Mouse (Mus musculus): Measurements from ENCODE around the gene Zar1. TPM values are rescaled to one million over a fixed set of nuclear protein-coding genes. Genes with fewer than 3 reads are reported as not detected.

Zar1 gene
- polyA plus RNA-seq, 1 experiment from 2014 or later: not detected

GRCm38 (mm10) chr5:72560976-72561628 is 20.0 kb downstream of the Zar1 start:
- H3K4me1 ChIP-seq: peaks cover 18% of the 10 kb centered on the region
- no peak overlapping the region for H3K4me3 ChIP-seq
- no peak overlapping the region for H3K27ac ChIP-seq
- peaks cover 1% of the 10 kb centered on the region for H3K36me3 ChIP-seq (replicated peaks)
- 80% methylated on average over 3 of the region's 3 CpGs for WGBS
- H3K27me3 ChIP-seq (ENCODE audit: poor library complexity, severe bottlenecking): no peaks in the 10 kb centered on the region
- DNase-seq (ENCODE audit: extremely low spot score, low spot score): no peak
- H3K9me3 ChIP-seq: no peaks in the 10 kb centered on the region

- Histone ChIP-seq H3K27me3 (ENCODE audit: poor library complexity, severe bottlenecking) (no peaks in the 10 kb centered on the region), H3K27ac (peak within 1 kb of the TSS; percentile 94), H3K9me3 (no peaks in the 10 kb centered on the region), H3K4me1 (peaks cover 18% of the 10 kb centered on the region), H3K36me3 (replicated peaks) (peaks cover 16% of the 10 kb centered on the region), H3K4me3 (peak within 1 kb of the TSS; percentile 96)
- DNase-seq (ENCODE audit: extremely low spot score, low spot score): peak; percentile 96
- 0% methylated on average over 42 of the region's 42 CpGs for WGBS
Measured at GRCm38 (mm10) chr5:72559544-72560049, 21.5 kb downstream of the Zar1 start, which contains the start of gene Nfxl1. Nfxl1 (minus strand) TSS chr5:72559684.

- DNase-seq (ENCODE audit: extremely low spot score, low spot score): no peak
- Histone ChIP-seq H3K4me3 (peak overlapping the region; percentile 96), H3K27me3 (ENCODE audit: poor library complexity, severe bottlenecking) (no peaks in the 10 kb centered on the region), H3K9me3 (no peaks in the 10 kb centered on the region), H3K27ac (peak overlapping the region; percentile 94), H3K4me1 (peaks cover 18% of the 10 kb centered on the region), H3K36me3 (replicated peaks) (peaks cover 23% of the 10 kb centered on the region)
- under 1% methylated on average over 57 of the region's 57 CpGs for WGBS
Measured at GRCm38 (mm10) chr5:72558716-72559526, 22.1 kb downstream of the Zar1 start.

- Histone ChIP-seq H3K4me3 (no peak overlapping the region), H3K9me3 (no peaks in the 10 kb centered on the region), H3K36me3 (replicated peaks) (peaks cover 47% of the 10 kb centered on the region), H3K27ac (no peak overlapping the region), H3K4me1 (peaks cover 18% of the 10 kb centered on the region), H3K27me3 (ENCODE audit: poor library complexity, severe bottlenecking) (no peaks in the 10 kb centered on the region)
- WGBS: 83% methylated on average over 3 of the region's 3 CpGs
- DNase-seq (ENCODE audit: extremely low spot score, low spot score): no peak
Measured at GRCm38 (mm10) chr5:72556245-72556644, 24.8 kb downstream of the Zar1 start.

GRCm38 (mm10) chr5:72551209-72551608 is 29.8 kb downstream of the Zar1 start:
- no peaks in the 10 kb centered on the region for H3K9me3 ChIP-seq
- DNase-seq (ENCODE audit: extremely low spot score, low spot score): no peak
- 96% methylated on average over 3 of the region's 3 CpGs for WGBS
- H3K27ac ChIP-seq: no peak overlapping the region
- H3K4me1 ChIP-seq: no peaks in the 10 kb centered on the region
- no peak overlapping the region for H3K4me3 ChIP-seq
- H3K27me3 ChIP-seq (ENCODE audit: poor library complexity, severe bottlenecking): no peaks in the 10 kb centered on the region
- peaks cover 75% of the 10 kb centered on the region for H3K36me3 ChIP-seq (replicated peaks)

GRCm38 (mm10) chr5:72528896-72529295 is 52.2 kb downstream of the Zar1 start:
- DNase-seq (ENCODE audit: extremely low spot score, low spot score): no peak
- H3K9me3 ChIP-seq: no peaks in the 10 kb centered on the region
- no peak overlapping the region for H3K27ac ChIP-seq
- H3K4me1 ChIP-seq: no peaks in the 10 kb centered on the region
- H3K4me3 ChIP-seq: no peak overlapping the region
- 94% methylated on average over 3 of the region's 3 CpGs for WGBS
- no peaks in the 10 kb centered on the region for H3K27me3 ChIP-seq (ENCODE audit: poor library complexity, severe bottlenecking)
- peaks cover 71% of the 10 kb centered on the region for H3K36me3 ChIP-seq (replicated peaks)

Other genes with a start within 250 kb of the Zar1 start
- 1.0 and 1.3 TPM in 2 replicates for gene Corin, start 76.8 kb downstream of the Zar1 start, polyA plus RNA-seq (2016; fragmentation: Nextera tagmentation; extraction: Ambion mirVana)
- gene Nfxl1, start 21.6 kb downstream of the Zar1 start, polyA plus RNA-seq (2016; fragmentation: Nextera tagmentation; extraction: Ambion mirVana): 16.6 and 18.7 TPM in 2 replicates
- gene Gm5868, start 6.3 kb upstream of the Zar1 start, polyA plus RNA-seq (2016; fragmentation: Nextera tagmentation; extraction: Ambion mirVana): 1.1 and 1.5 TPM in 2 replicates
- not detected in 2 replicates for gene Cnga1, start 63.0 kb upstream of the Zar1 start, polyA plus RNA-seq (2016; fragmentation: Nextera tagmentation; extraction: Ambion mirVana)
- 0.16 and 0.33 TPM in 2 replicates for gene Nipal1, start 66.5 kb upstream of the Zar1 start, polyA plus RNA-seq (2016; fragmentation: Nextera tagmentation; extraction: Ambion mirVana)
- not detected in 2 replicates for gene Txk, start 171.5 kb upstream of the Zar1 start, polyA plus RNA-seq (2016; fragmentation: Nextera tagmentation; extraction: Ambion mirVana)